Mouse (Mus musculus) megakaryocyte progenitor cell, adult 5-6 weeks (primary cell): ENCODE measurements around the gene Cmtm6. TPM values are rescaled to one million over a fixed set of nuclear protein-coding genes. Genes with fewer than 3 reads are reported as not detected.
"Not testable (repeated sequence)": the region's sequence is repeated elsewhere in the genome, so short reads cannot be mapped to it uniquely, and the experiment has no call there.

Experiments used
- ATAC-seq: replicated peaks from 2 replicates; pipeline ENCODE4 v1.8.0; 2016; ENCODE audit warnings: mild to moderate bottlenecking, moderate TSS enrichment, inconsistent platforms; ENCODE audit not compliant: poor library complexity
- total RNA-seq, 2 experiments: library from RNA; stranded (forward) in 1 of 2; stranded (reverse) in 1 of 2; fragments of 157-497, 149-512 nt in 1 of 2; fragments of 200-1000 nt in 1 of 2; gene quantifications; 2 replicates each; pipeline versions ENCODE4 v1.2.3 to v1.2.4; 2015 to 2017

Cmtm6 gene
- total RNA-seq (2015) (29.1 and 31.1 TPM in 2 replicates), total RNA-seq (2017) (43.1 and 46.2 TPM in 2 replicates)

- peak; percentile 87 for ATAC-seq
Measured at GRCm38 (mm10) chr9:114731011-114731755, at the start of gene Cmtm6. TSS of gene Cmtm6 (plus strand) at chr9:114731116.

GRCm38 (mm10) chr9:114682193-114682592, 48.7 kb upstream of the Cmtm6 start:
- peak; percentile 68 for ATAC-seq

- ATAC-seq, result no peak
Measured at GRCm38 (mm10) chr9:114686245-114686644, 44.7 kb upstream of the Cmtm6 start.

- no peak for ATAC-seq
Measured at GRCm38 (mm10) chr9:114687639-114688038, 43.3 kb upstream of the Cmtm6 start.

- ATAC-seq, result peak; percentile 85
Measured at GRCm38 (mm10) chr9:114688252-114688952, 42.5 kb upstream of the Cmtm6 start, which contains the start of gene Dync1li1. TSS of gene Dync1li1 (plus strand) at chr9:114688790.

- ATAC-seq, result peak; percentile 31
Measured at GRCm38 (mm10) chr9:114688953-114689407, 41.9 kb upstream of the Cmtm6 start.

GRCm38 (mm10) chr9:114690119-114690601, 40.8 kb upstream of the Cmtm6 start:
- ATAC-seq, result peak; percentile 26

- no peak for ATAC-seq
Measured at GRCm38 (mm10) chr9:114691112-114691511, 39.8 kb upstream of the Cmtm6 start.

- ATAC-seq, result not testable (repeated sequence)
Measured at GRCm38 (mm10) chr9:114695662-114696061, 35.3 kb upstream of the Cmtm6 start.

GRCm38 (mm10) chr9:114697072-114697471, 33.8 kb upstream of the Cmtm6 start:
- ATAC-seq, result no peak

GRCm38 (mm10) chr9:114697926-114698325, 33.0 kb upstream of the Cmtm6 start:
- no peak for ATAC-seq

GRCm38 (mm10) chr9:114699262-114699661, 31.7 kb upstream of the Cmtm6 start:
- no peak for ATAC-seq

GRCm38 (mm10) chr9:114699882-114700665, 30.8 kb upstream of the Cmtm6 start:
- peak; percentile 94 for ATAC-seq

GRCm38 (mm10) chr9:114701031-114701430, 29.9 kb upstream of the Cmtm6 start:
- peak; percentile 26; the same call in 1 of the 2 replicates for ATAC-seq

- ATAC-seq, result no peak
Measured at GRCm38 (mm10) chr9:114701921-114702320, 29.0 kb upstream of the Cmtm6 start.

- peak; percentile 62 for ATAC-seq
Measured at GRCm38 (mm10) chr9:114707805-114708204, 23.1 kb upstream of the Cmtm6 start.

- ATAC-seq, result peak; percentile 86
Measured at GRCm38 (mm10) chr9:114710345-114710744, 20.6 kb upstream of the Cmtm6 start.

GRCm38 (mm10) chr9:114713481-114713880, 17.4 kb upstream of the Cmtm6 start:
- no peak for ATAC-seq

- no peak for ATAC-seq
Measured at GRCm38 (mm10) chr9:114716677-114717331, 14.1 kb upstream of the Cmtm6 start.

- peak; percentile 22 for ATAC-seq
Measured at GRCm38 (mm10) chr9:114727315-114727714, 3.6 kb upstream of the Cmtm6 start.
